Mouse (Mus musculus): Measurements from ENCODE around the gene Tnnt3. TPM values are rescaled to one million over a fixed set of nuclear protein-coding genes. Genes with fewer than 3 reads are reported as not detected.

Tnnt3 gene
- polyA plus RNA-seq, 2 experiments from 2014 or later: 2.8 to 3.0 TPM

GRCm38 (mm10) chr7:142476795-142477452, 21.7 kb upstream of the Tnnt3 start:
- no peak for ATAC-seq

GRCm38 (mm10) chr7:142478001-142478400, 20.6 kb upstream of the Tnnt3 start:
- no peak for ATAC-seq

GRCm38 (mm10) chr7:142478574-142478973, 20.1 kb upstream of the Tnnt3 start:
- no peak for ATAC-seq

- no peak for ATAC-seq
These were observed 19.3 kb upstream of the Tnnt3 start for GRCm38 (mm10) chr7:142479307-142479706.

GRCm38 (mm10) chr7:142479886-142480285, 18.8 kb upstream of the Tnnt3 start:
- no peak for ATAC-seq

GRCm38 (mm10) chr7:142480661-142481060, 18.0 kb upstream of the Tnnt3 start:
- no peak for ATAC-seq

- no peak for ATAC-seq
These were observed 17.5 kb upstream of the Tnnt3 start for GRCm38 (mm10) chr7:142481186-142481567.

GRCm38 (mm10) chr7:142481568-142482255, 16.9 kb upstream of the Tnnt3 start:
- peak; percentile 17 for ATAC-seq

GRCm38 (mm10) chr7:142482256-142482609, 16.4 kb upstream of the Tnnt3 start:
- peak; percentile 17 for ATAC-seq

GRCm38 (mm10) chr7:142483136-142483535, 15.5 kb upstream of the Tnnt3 start:
- ATAC-seq: no peak

GRCm38 (mm10) chr7:142484780-142485179, 13.9 kb upstream of the Tnnt3 start:
- no peak for ATAC-seq

GRCm38 (mm10) chr7:142486751-142487162, 11.9 kb upstream of the Tnnt3 start:
- ATAC-seq: no peak

GRCm38 (mm10) chr7:142487341-142487859, 11.2 kb upstream of the Tnnt3 start:
- no peak for ATAC-seq

GRCm38 (mm10) chr7:142488053-142488452, 10.6 kb upstream of the Tnnt3 start:
- no peak for ATAC-seq

- ATAC-seq: no peak
These were observed 5.1 kb upstream of the Tnnt3 start for GRCm38 (mm10) chr7:142493535-142493934.

- no peak for ATAC-seq
These were observed 2.5 kb upstream of the Tnnt3 start for GRCm38 (mm10) chr7:142496158-142496557.

GRCm38 (mm10) chr7:142496800-142497199, 1.8 kb upstream of the Tnnt3 start:
- peak; percentile 34 for ATAC-seq

GRCm38 (mm10) chr7:142497775-142498174, 861 bp upstream of the Tnnt3 start:
- ATAC-seq: no peak

- no peak for ATAC-seq
These were observed 530 bp downstream of the Tnnt3 start for GRCm38 (mm10) chr7:142499010-142499721.

- no peak for ATAC-seq
These were observed 1.4 kb downstream of the Tnnt3 start for GRCm38 (mm10) chr7:142500032-142500431.

- no peak for ATAC-seq
These were observed 4.6 kb downstream of the Tnnt3 start for GRCm38 (mm10) chr7:142503206-142503605.

GRCm38 (mm10) chr7:142505942-142506341, 7.3 kb downstream of the Tnnt3 start:
- no peak for ATAC-seq

GRCm38 (mm10) chr7:142506501-142506900, 7.9 kb downstream of the Tnnt3 start:
- no peak for ATAC-seq

- ATAC-seq: no peak
These were observed 8.8 kb downstream of the Tnnt3 start for GRCm38 (mm10) chr7:142507453-142507852.

Data from activated CD4-positive, CD25-positive, alpha-beta regulatory T cell, adult 4 months (primary cell).